Mouse (Mus musculus): Measurements from ENCODE around the gene Edc3. TPM values are rescaled to one million over a fixed set of nuclear protein-coding genes. Genes with fewer than 3 reads are reported as not detected.

Edc3 gene
- 28.1 and 29.1 TPM in 2 replicates for polyA plus RNA-seq (2014; fragmentation: Nextera tagmentation; extraction: Ambion mirVana)

GRCm38 (mm10) chr9:57708068-57708719, at the start of gene Edc3:
Gene Edc3, plus strand, starts transcription at chr9:57708540.
- Histone ChIP-seq H3K27ac (replicated peaks; ENCODE audit: low read depth, low read length) (no peak within 1 kb of the TSS), H3K9ac (replicated peaks; ENCODE audit: low read length) (peak within 1 kb of the TSS; percentile 79), H3K9me3 (replicated peaks; ENCODE audit: control insufficient read depth, low read length) (no peaks in the 10 kb centered on the region), H3K4me3 (ENCODE audit: low read depth, low read length) (peak within 1 kb of the TSS; percentile 66), H3K27me3 (ENCODE audit: control insufficient read depth, insufficient read depth, low read length) (no peaks in the 10 kb centered on the region), H3K4me1 (ENCODE audit: control insufficient read depth, insufficient read depth, low read length) (no peaks in the 10 kb centered on the region), H3K4me2 (ENCODE audit: low read depth, low read length) (peak within 1 kb of the TSS; percentile 61), H3K36me3 (replicated peaks; ENCODE audit: control insufficient read depth, insufficient read depth, low read depth, low read length) (no peaks in the 10 kb centered on the region)
- peak; percentile 89 for ATAC-seq (replicated peaks; ENCODE audit: insufficient number of reproducible peaks, low FRiP score, low TSS enrichment, low read depth)
- DNase-seq (ENCODE audit: low spot score), result peak; percentile 96
- WGBS, result under 1% methylated on average over 23 of the region's 23 CpGs

- ATAC-seq (replicated peaks; ENCODE audit: insufficient number of reproducible peaks, low FRiP score, low TSS enrichment, low read depth), result no peak
- Histone ChIP-seq H3K4me1 (ENCODE audit: control insufficient read depth, insufficient read depth, low read length) (no peaks in the 10 kb centered on the region), H3K9ac (replicated peaks; ENCODE audit: low read length) (no peak overlapping the region), H3K36me3 (replicated peaks; ENCODE audit: control insufficient read depth, insufficient read depth, low read depth, low read length) (no peaks in the 10 kb centered on the region), H3K4me2 (ENCODE audit: low read depth, low read length) (no peak overlapping the region), H3K27ac (replicated peaks; ENCODE audit: low read depth, low read length) (no peak overlapping the region), H3K27me3 (ENCODE audit: control insufficient read depth, insufficient read depth, low read length) (no peaks in the 10 kb centered on the region; the same call in 1 of the 2 replicates), H3K9me3 (replicated peaks; ENCODE audit: control insufficient read depth, low read length) (no peaks in the 10 kb centered on the region), H3K4me3 (ENCODE audit: low read depth, low read length) (no peak overlapping the region)
- 73% methylated on average over 4 of the region's 4 CpGs for WGBS
- no peak for DNase-seq (ENCODE audit: low spot score)
Observed at GRCm38 (mm10) chr9:57658970-57659369, 49.4 kb upstream of the Edc3 start.

DNA sequence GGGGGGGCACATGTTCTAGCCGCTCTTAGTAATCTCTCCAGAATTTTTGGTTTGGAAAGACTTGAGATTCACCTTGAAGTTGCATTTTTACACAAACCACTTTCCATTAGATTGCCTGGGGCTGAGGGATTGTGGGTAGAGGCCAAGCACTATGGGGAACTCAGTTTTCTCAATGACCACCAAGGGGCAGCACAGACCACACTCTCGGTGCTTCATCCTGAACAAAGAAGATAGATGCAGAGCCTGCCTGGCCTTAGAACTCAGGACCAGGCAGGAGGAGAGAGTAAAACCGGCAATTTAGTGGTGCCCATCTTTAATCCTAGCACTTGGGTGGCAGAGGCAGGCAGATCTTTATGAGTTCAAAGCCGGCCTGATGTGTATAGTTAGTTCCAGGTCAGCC, 48.6 kb upstream of the Edc3 start:
- Histone ChIP-seq H3K9me3 (replicated peaks; ENCODE audit: control insufficient read depth, low read length) (no peaks in the 10 kb centered on the region), H3K27ac (replicated peaks; ENCODE audit: low read depth, low read length) (no peak overlapping the region), H3K4me1 (ENCODE audit: control insufficient read depth, insufficient read depth, low read length) (no peaks in the 10 kb centered on the region), H3K4me3 (ENCODE audit: low read depth, low read length) (no peak overlapping the region), H3K27me3 (ENCODE audit: control insufficient read depth, insufficient read depth, low read length) (no peaks in the 10 kb centered on the region), H3K4me2 (ENCODE audit: low read depth, low read length) (no peak overlapping the region), H3K9ac (replicated peaks; ENCODE audit: low read length) (no peak overlapping the region), H3K36me3 (replicated peaks; ENCODE audit: control insufficient read depth, insufficient read depth, low read depth, low read length) (no peaks in the 10 kb centered on the region)
- WGBS, result 26% methylated on average over 4 of the region's 4 CpGs
- DNase-seq (ENCODE audit: low spot score) (peak; percentile 81), ATAC-seq (replicated peaks; ENCODE audit: insufficient number of reproducible peaks, low FRiP score, low TSS enrichment, low read depth) (no peak)

GRCm38 (mm10) chr9:57660501-57660900, 47.8 kb upstream of the Edc3 start:
- Histone ChIP-seq H3K27ac (replicated peaks; ENCODE audit: low read depth, low read length) (no peak overlapping the region), H3K9me3 (replicated peaks; ENCODE audit: control insufficient read depth, low read length) (no peaks in the 10 kb centered on the region), H3K4me3 (ENCODE audit: low read depth, low read length) (no peak overlapping the region), H3K27me3 (ENCODE audit: control insufficient read depth, insufficient read depth, low read length) (no peaks in the 10 kb centered on the region), H3K36me3 (replicated peaks; ENCODE audit: control insufficient read depth, insufficient read depth, low read depth, low read length) (no peaks in the 10 kb centered on the region), H3K9ac (replicated peaks; ENCODE audit: low read length) (no peak overlapping the region), H3K4me2 (ENCODE audit: low read depth, low read length) (no peak overlapping the region), H3K4me1 (ENCODE audit: control insufficient read depth, insufficient read depth, low read length) (no peaks in the 10 kb centered on the region)
- whole genome bisulfite sequencing, result 79% methylated on average over 6 of the region's 6 CpGs
- no peak for ATAC-seq (replicated peaks; ENCODE audit: insufficient number of reproducible peaks, low FRiP score, low TSS enrichment, low read depth)
- DNase-seq (ENCODE audit: low spot score), result no peak

- DNase-seq (ENCODE audit: low spot score) (no peak), ATAC-seq (replicated peaks; ENCODE audit: insufficient number of reproducible peaks, low FRiP score, low TSS enrichment, low read depth) (no peak)
- WGBS, result 78% methylated on average over 3 of the region's 3 CpGs
- no peak overlapping the region for H3K9ac ChIP-seq (replicated peaks; ENCODE audit: low read length)
- H3K36me3 ChIP-seq (replicated peaks; ENCODE audit: control insufficient read depth, insufficient read depth, low read depth, low read length), result no peaks in the 10 kb centered on the region
- no peaks in the 10 kb centered on the region for H3K27me3 ChIP-seq (ENCODE audit: control insufficient read depth, insufficient read depth, low read length)
- H3K4me1 ChIP-seq (ENCODE audit: control insufficient read depth, insufficient read depth, low read length), result no peaks in the 10 kb centered on the region
- no peak overlapping the region for H3K4me3 ChIP-seq (ENCODE audit: low read depth, low read length)
- H3K4me2 ChIP-seq (ENCODE audit: low read depth, low read length), result no peak overlapping the region
- H3K9me3 ChIP-seq (replicated peaks; ENCODE audit: control insufficient read depth, low read length), result no peaks in the 10 kb centered on the region
- H3K27ac ChIP-seq (replicated peaks; ENCODE audit: low read depth, low read length), result no peak overlapping the region
Observed at GRCm38 (mm10) chr9:57661552-57661951, 46.8 kb upstream of the Edc3 start.

DNA sequence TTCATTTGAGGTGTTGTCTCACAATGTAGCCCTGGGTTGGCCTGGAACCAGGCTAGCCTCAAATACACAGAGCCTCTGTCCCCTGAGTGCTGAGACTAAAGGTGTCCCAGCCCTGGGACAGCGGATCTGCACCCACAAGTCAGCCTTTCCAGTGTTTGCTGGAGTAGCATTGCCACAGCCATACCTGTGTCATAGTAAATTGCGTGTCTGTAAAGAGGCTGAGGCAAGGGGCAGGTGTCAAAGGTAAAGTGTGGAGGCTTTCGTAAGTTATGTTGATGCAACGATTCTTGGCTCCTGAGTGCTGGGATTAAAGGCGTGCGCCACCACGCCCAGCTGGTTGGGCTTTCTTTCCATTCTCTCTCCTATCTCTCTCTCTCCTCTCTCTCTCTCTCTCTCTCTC, 43.7 kb upstream of the Edc3 start:
- DNase-seq (ENCODE audit: low spot score), result no peak
- WGBS, result 71% methylated on average over 7 of the region's 7 CpGs
- Histone ChIP-seq H3K27ac (replicated peaks; ENCODE audit: low read depth, low read length) (no peak overlapping the region), H3K9me3 (replicated peaks; ENCODE audit: control insufficient read depth, low read length) (no peaks in the 10 kb centered on the region), H3K4me1 (ENCODE audit: control insufficient read depth, insufficient read depth, low read length) (no peaks in the 10 kb centered on the region), H3K9ac (replicated peaks; ENCODE audit: low read length) (no peak overlapping the region), H3K4me2 (ENCODE audit: low read depth, low read length) (no peak overlapping the region), H3K27me3 (ENCODE audit: control insufficient read depth, insufficient read depth, low read length) (no peaks in the 10 kb centered on the region), H3K4me3 (ENCODE audit: low read depth, low read length) (no peak overlapping the region), H3K36me3 (replicated peaks; ENCODE audit: control insufficient read depth, insufficient read depth, low read depth, low read length) (no peaks in the 10 kb centered on the region)
- no peak for ATAC-seq (replicated peaks; ENCODE audit: insufficient number of reproducible peaks, low FRiP score, low TSS enrichment, low read depth)

DNA sequence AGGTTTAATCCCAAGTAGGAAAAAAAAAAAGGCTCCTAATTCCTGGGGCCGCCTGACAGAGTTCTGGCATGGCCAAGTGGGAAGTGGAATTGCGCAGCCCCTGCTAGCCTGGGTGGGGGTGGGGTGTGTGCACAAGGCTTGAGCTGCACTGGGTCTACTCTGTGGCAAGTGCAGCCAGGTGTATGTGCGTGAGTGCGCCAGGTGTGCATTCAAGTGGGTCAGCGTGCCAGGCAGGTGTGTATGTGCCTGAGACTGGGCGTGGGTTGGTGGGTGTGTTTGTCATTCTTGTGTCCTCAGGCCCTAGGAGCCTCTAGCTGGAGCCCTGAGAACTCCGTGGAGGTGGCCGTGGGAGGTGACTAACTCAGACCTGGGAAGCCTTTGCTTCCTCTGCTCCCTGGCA, 41.8 kb upstream of the Edc3 start:
- no peak overlapping the region for H3K9ac ChIP-seq (replicated peaks; ENCODE audit: low read length)
- DNase-seq (ENCODE audit: low spot score), result no peak
- no peaks in the 10 kb centered on the region for H3K4me1 ChIP-seq (ENCODE audit: control insufficient read depth, insufficient read depth, low read length)
- H3K27ac ChIP-seq (replicated peaks; ENCODE audit: low read depth, low read length), result no peak overlapping the region
- 81% methylated on average over 8 of the region's 8 CpGs for WGBS
- no peaks in the 10 kb centered on the region for H3K36me3 ChIP-seq (replicated peaks; ENCODE audit: control insufficient read depth, insufficient read depth, low read depth, low read length)
- no peak for ATAC-seq (replicated peaks; ENCODE audit: insufficient number of reproducible peaks, low FRiP score, low TSS enrichment, low read depth)
- no peak overlapping the region for H3K4me2 ChIP-seq (ENCODE audit: low read depth, low read length)
- H3K27me3 ChIP-seq (ENCODE audit: control insufficient read depth, insufficient read depth, low read length), result no peaks in the 10 kb centered on the region
- no peaks in the 10 kb centered on the region for H3K9me3 ChIP-seq (replicated peaks; ENCODE audit: control insufficient read depth, low read length)
- H3K4me3 ChIP-seq (ENCODE audit: low read depth, low read length), result no peak overlapping the region

DNA sequence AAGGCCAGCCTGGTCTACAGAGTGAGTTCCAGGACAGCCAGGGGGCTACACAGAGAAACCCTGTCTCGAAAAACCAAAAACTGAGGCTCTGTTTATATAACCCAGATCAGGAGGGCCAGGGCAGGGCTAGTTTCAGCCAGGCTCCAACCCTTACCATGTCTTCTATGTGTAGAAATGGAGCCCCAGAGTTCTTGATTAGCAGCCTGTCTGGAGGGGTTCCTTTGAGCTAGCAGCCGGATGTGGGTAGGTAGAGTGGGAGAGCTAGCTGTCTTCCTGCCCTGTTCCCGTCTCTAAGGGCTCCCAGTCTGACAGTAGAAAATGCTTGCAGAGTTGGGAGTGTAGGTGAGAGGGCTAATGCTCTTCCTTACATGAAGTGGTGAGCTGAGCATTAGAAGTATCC, 41.2 kb upstream of the Edc3 start:
- no peak for ATAC-seq (replicated peaks; ENCODE audit: insufficient number of reproducible peaks, low FRiP score, low TSS enrichment, low read depth)
- WGBS, result 71% methylated on average over 3 of the region's 3 CpGs
- Histone ChIP-seq H3K36me3 (replicated peaks; ENCODE audit: control insufficient read depth, insufficient read depth, low read depth, low read length) (no peaks in the 10 kb centered on the region), H3K9ac (replicated peaks; ENCODE audit: low read length) (no peak overlapping the region), H3K4me3 (ENCODE audit: low read depth, low read length) (no peak overlapping the region), H3K27ac (replicated peaks; ENCODE audit: low read depth, low read length) (no peak overlapping the region), H3K4me2 (ENCODE audit: low read depth, low read length) (no peak overlapping the region), H3K9me3 (replicated peaks; ENCODE audit: control insufficient read depth, low read length) (no peaks in the 10 kb centered on the region), H3K27me3 (ENCODE audit: control insufficient read depth, insufficient read depth, low read length) (no peaks in the 10 kb centered on the region), H3K4me1 (ENCODE audit: control insufficient read depth, insufficient read depth, low read length) (no peaks in the 10 kb centered on the region)
- no peak for DNase-seq (ENCODE audit: low spot score)
